Mouse (Mus musculus) testis, adult 2 months (tissue): ENCODE results near the gene Wdr19.

Experiments
- CTCF ChIP-seq: fragments of 200-500 bp; IDR thresholded peaks from 2 replicates; pipeline ENCODE4 v1.5.1; 2012; ENCODE audit warnings: low read depth, mild to moderate bottlenecking, inconsistent platforms, low read length, moderate library complexity; ENCODE audit not compliant: control insufficient read depth, insufficient read depth, insufficient replicate concordance
- POLR2A ChIP-seq: fragments of 200-500 bp; IDR thresholded peaks from 2 replicates; pipeline ENCODE4 v1.6.1; 2012; ENCODE audit warnings: low read depth, mild to moderate bottlenecking, inconsistent platforms, low read length, moderate library complexity; ENCODE audit not compliant: control insufficient read depth

DNA sequence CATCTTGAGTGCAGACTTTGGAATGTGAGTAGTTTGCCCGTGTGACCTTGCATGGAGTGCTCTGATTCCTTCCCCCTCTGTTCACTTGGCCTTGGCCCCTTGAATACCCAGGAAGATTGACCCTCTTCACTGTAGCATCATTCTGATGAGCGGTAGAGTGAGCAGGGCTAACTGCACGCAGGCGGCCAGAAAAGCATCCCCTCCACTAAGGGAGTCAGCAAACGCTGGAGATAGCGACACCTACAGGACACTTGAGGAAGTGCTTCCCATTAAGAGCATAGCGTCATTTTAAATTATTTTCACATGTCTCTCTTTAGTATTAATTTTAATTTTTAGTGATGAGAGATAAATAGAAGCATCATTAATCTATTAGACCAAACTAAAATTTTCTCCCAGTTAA lies 13.8 kb downstream of the Wdr19 start:
- TF ChIP-seq CTCF (peak; percentile 76; the same call in 1 of the 2 replicates), POLR2A (no peak)
